Mouse (Mus musculus) MEL (cell line): ENCODE measurements at regions not wholly inside any gene's neighbourhood (a gene's known extent, or its start where the extent isn't known, plus 50 kb on each side); places are given as distances from the start of the nearest gene placed in this dataset.

ENCODE experiments used
- DNase-seq: peaks from one replicate; pipeline ENCODE4 v3.0.0; 2011; ENCODE audit warnings: low read depth, low spot score
- H3K27ac ChIP-seq: 2 replicates; pipeline ENCODE4 v1.5.1; 2012; ENCODE audit warnings: low read depth, mild to moderate bottlenecking, control low read depth, low read length, moderate library complexity; ENCODE audit not compliant: control insufficient read depth
- H3K27me3 ChIP-seq, 2 experiments: fragments of 150-350 bp in 1 of 2; sonication (generic) in 1 of 2; 2 replicates each; pipeline ENCODE4 v1.6.1; 2012; ENCODE audit warnings: low read length in 2 of 2, mild to moderate bottlenecking in 2 of 2, improper control_type of control experiment in 1 of 2, moderate library complexity in 1 of 2; ENCODE audit not compliant: insufficient read depth in 2 of 2, control insufficient read depth in 1 of 2
- H3K36me3 ChIP-seq, 2 experiments: 2 replicates each; pipeline ENCODE4 v1.6.1; 2012 to 2014; ENCODE audit warnings: low read length in 2 of 2, improper control_type of control experiment in 1 of 2, inconsistent platforms in 1 of 2, mild to moderate bottlenecking in 1 of 2; ENCODE audit not compliant: insufficient read depth in 2 of 2, control insufficient read depth in 1 of 2
- H3K4me1 ChIP-seq, 2 experiments: fragments of 150-350 bp in 1 of 2; sonication (generic) in 1 of 2; 2 replicates each; pipeline ENCODE4 v1.6.1; 2012; ENCODE audit warnings: low read length in 2 of 2, improper control_type of control experiment in 1 of 2, mild to moderate bottlenecking in 1 of 2; ENCODE audit not compliant: insufficient read depth in 2 of 2, control insufficient read depth in 1 of 2
- H3K4me3 ChIP-seq, 2 experiments: fragments of 150-350 bp in 1 of 2; sonication (generic) in 1 of 2; 2 replicates each; pipeline ENCODE4 v1.5.1; 2012; ENCODE audit warnings: low read depth in 2 of 2, low read length in 2 of 2, mild to moderate bottlenecking in 2 of 2, moderate library complexity in 2 of 2, control low read depth in 1 of 2, improper control_type of control experiment in 1 of 2; ENCODE audit not compliant: control insufficient read depth in 1 of 2, insufficient read depth in 1 of 2
- H3K79me2 ChIP-seq: 2 replicates; pipeline ENCODE4 v1.6.1; 2012; ENCODE audit warnings: mild to moderate bottlenecking, low read length, moderate library complexity; ENCODE audit not compliant: control insufficient read depth, poor library complexity, insufficient read depth
- H3K9ac ChIP-seq: 2 replicates; pipeline ENCODE4 v1.6.1; 2012; ENCODE audit warnings: low read depth, mild to moderate bottlenecking, control low read depth, low read length, moderate library complexity; ENCODE audit not compliant: control insufficient read depth, poor library complexity, severe bottlenecking
- H3K9me3 ChIP-seq: fragments of 150-350 bp; sonication (generic); replicated peaks from 2 replicates; pipeline ENCODE4 v1.6.1; 2012; ENCODE audit warnings: mild to moderate bottlenecking, low read length, improper control_type of control experiment, moderate library complexity; ENCODE audit not compliant: insufficient read depth
- CTCF ChIP-seq, 3 experiments: IDR thresholded peaks in 2 of 3; conservative IDR thresholded peaks in 1 of 3; 2 replicates each; pipeline ENCODE4 v1.5.1; 2011 to 2012; ENCODE audit warnings: low read length in 3 of 3, low read depth in 2 of 3, mild to moderate bottlenecking in 2 of 3, improper control_type of control experiment in 1 of 3, inconsistent platforms in 1 of 3, mixed read lengths in 1 of 3, moderate library complexity in 1 of 3; ENCODE audit not compliant: control insufficient read depth in 1 of 3, insufficient read depth in 1 of 3, poor library complexity in 1 of 3, severe bottlenecking in 1 of 3
- E2F4 ChIP-seq: IDR thresholded peaks from 2 replicates; pipeline ENCODE4 v1.6.1; 2011; ENCODE audit warnings: low read depth, low read length, improper control_type of control experiment, borderline replicate concordance
- EP300 ChIP-seq, 2 experiments: IDR thresholded peaks; 2 replicates each; pipeline ENCODE4 v1.6.1; 2011; ENCODE audit warnings: improper control_type of control experiment in 2 of 2, low read length in 2 of 2, low read depth in 1 of 2, mild to moderate bottlenecking in 1 of 2
- GABPA ChIP-seq: IDR thresholded peaks from 2 replicates; pipeline ENCODE4 v1.6.1; 2012; ENCODE audit warnings: low read depth, mild to moderate bottlenecking, inconsistent platforms, low read length, improper control_type of control experiment, moderate library complexity
- JUND ChIP-seq: IDR thresholded peaks from 2 replicates; pipeline ENCODE4 v1.6.1; 2011; ENCODE audit warnings: low read depth, mild to moderate bottlenecking, improper control_type of control experiment, low read length
- MAFK ChIP-seq: IDR thresholded peaks from 2 replicates; pipeline ENCODE4 v1.6.1; 2011; ENCODE audit warnings: low read depth, mild to moderate bottlenecking, low read length, improper control_type of control experiment, borderline replicate concordance
- MAZ ChIP-seq: IDR thresholded peaks from 2 replicates; pipeline ENCODE4 v1.6.1; 2012; ENCODE audit warnings: low read depth, mild to moderate bottlenecking, inconsistent platforms, low read length, improper control_type of control experiment
- MXI1 ChIP-seq: IDR thresholded peaks from 2 replicates; pipeline ENCODE4 v1.6.1; 2011; ENCODE audit warnings: mild to moderate bottlenecking, low read depth, low read length, improper control_type of control experiment
- MYB ChIP-seq: IDR thresholded peaks from 2 replicates; pipeline ENCODE4 v1.6.1; 2011; ENCODE audit warnings: mild to moderate bottlenecking, low read depth, low read length, improper control_type of control experiment
- MYC ChIP-seq: IDR thresholded peaks from 2 replicates; pipeline ENCODE4 v1.6.1; 2011; ENCODE audit warnings: low read depth, mild to moderate bottlenecking, low read length, improper control_type of control experiment, moderate library complexity
- POLR2AphosphoS5 ChIP-seq: IDR thresholded peaks from 2 replicates; pipeline ENCODE4 v1.6.1; 2012; ENCODE audit warnings: low read depth, borderline replicate concordance, mild to moderate bottlenecking, inconsistent platforms, low read length, moderate library complexity, mixed read lengths
- RAD21 ChIP-seq: IDR thresholded peaks from 2 replicates; pipeline ENCODE4 v1.6.1; 2011; ENCODE audit warnings: mild to moderate bottlenecking, low read depth, low read length, improper control_type of control experiment
- RCOR1 ChIP-seq: IDR thresholded peaks from 2 replicates; pipeline ENCODE4 v1.6.1; 2012; ENCODE audit warnings: low read depth, mild to moderate bottlenecking, inconsistent platforms, low read length, improper control_type of control experiment
- SMC3 ChIP-seq: IDR thresholded peaks from 2 replicates; pipeline ENCODE4 v1.6.1; 2011; ENCODE audit warnings: low read depth, low read length, improper control_type of control experiment
- TAL1 ChIP-seq: IDR thresholded peaks from 2 replicates; pipeline ENCODE4 v1.6.1; 2012; ENCODE audit warnings: mild to moderate bottlenecking, inconsistent platforms, low read length, moderate library complexity, mixed read lengths
- TCF12 ChIP-seq: IDR thresholded peaks from 2 replicates; pipeline ENCODE4 v1.6.1; 2014; ENCODE audit warnings: low read depth, mild to moderate bottlenecking, inconsistent platforms, low read length, improper control_type of control experiment, moderate library complexity
- USF1 ChIP-seq: IDR thresholded peaks from 2 replicates; pipeline ENCODE4 v1.6.1; 2014; ENCODE audit warnings: low read depth, mild to moderate bottlenecking, inconsistent platforms, low read length, improper control_type of control experiment, moderate library complexity
- ZC3H11A ChIP-seq: IDR thresholded peaks from 2 replicates; pipeline ENCODE4 v1.6.1; 2012; ENCODE audit warnings: low read depth, mild to moderate bottlenecking, inconsistent platforms, low read length, improper control_type of control experiment
- ZKSCAN1 ChIP-seq: IDR thresholded peaks from 2 replicates; pipeline ENCODE4 v1.6.1; 2012; ENCODE audit warnings: low read depth, mild to moderate bottlenecking, inconsistent platforms, low read length, improper control_type of control experiment, moderate library complexity
- ZMIZ1 ChIP-seq: IDR thresholded peaks from 2 replicates; pipeline ENCODE4 v1.6.1; 2012; ENCODE audit warnings: low read depth, mild to moderate bottlenecking, inconsistent platforms, low read length, improper control_type of control experiment, moderate library complexity

GRCm38 (mm10) chr7:69564432-69564831 lies 802.1 kb downstream of the Nr2f2 start:
- TF ChIP-seq RAD21 (no peak), POLR2AphosphoS5 (no peak), TAL1 (no peak), ZMIZ1 (no peak), USF1 (no peak), RCOR1 (no peak), ZKSCAN1 (no peak), MXI1 (no peak), TCF12 (no peak), EP300 (IDR thresholded peaks at IDR 0.05; ENCODE audit: low read depth in 1 of 2, low read length in 2 of 2) (no peak), SMC3 (no peak), CTCF (IDR thresholded peaks at IDR 0.05 in 2 of 3, conservative IDR thresholded peaks at IDR 0.05 in 1 of 3; ENCODE audit: control insufficient read depth in 1 of 3, insufficient read depth in 1 of 3, low read depth in 2 of 3, low read length in 3 of 3, poor library complexity in 1 of 3, severe bottlenecking in 1 of 3) (no peak), GABPA (no peak)
- TF ChIP-seq, all 39 proteins: peak for 0
- DNase-seq, result no peak
- H3K27ac ChIP-seq, result no peak overlapping the region

GRCm38 (mm10) chr7:69554776-69555175 lies 805.7 kb upstream of the Arrdc4 start:
- DNase-seq, result no peak
- Histone ChIP-seq H3K4me3 (no peak overlapping the region), H3K36me3 (no peaks in the 10 kb centered on the region), H3K79me2 (no peaks in the 10 kb centered on the region), H3K9me3 (no peaks in the 10 kb centered on the region), H3K27me3 (no peaks in the 10 kb centered on the region)
- no peak for TF ChIP-seq MAFK
- TF ChIP-seq ZMIZ1, result no peak
- TF ChIP-seq MXI1, result no peak
- TF ChIP-seq RCOR1, result no peak
- TF ChIP-seq ZC3H11A, result no peak
- TF ChIP-seq RAD21, result no peak
- TF ChIP-seq MYC, result no peak
- no peak for TF ChIP-seq JUND
- TF ChIP-seq E2F4, result no peak
- no peak for TF ChIP-seq MAZ
- no peak for TF ChIP-seq MYB
- TF ChIP-seq, all 39 proteins: peak for 0
- H3K4me1 ChIP-seq, result no peaks in the 10 kb centered on the region
- no peak overlapping the region for H3K9ac ChIP-seq
- no peak overlapping the region for H3K27ac ChIP-seq

More at GRCm38 (mm10) chr7:69564432-69564831, 802.1 kb downstream of the Nr2f2 start:
- Histone ChIP-seq H3K4me3 (no peak overlapping the region), H3K79me2 (no peaks in the 10 kb centered on the region), H3K4me1 (no peaks in the 10 kb centered on the region), H3K9me3 (no peaks in the 10 kb centered on the region), H3K27me3 (no peaks in the 10 kb centered on the region), H3K36me3 (no peaks in the 10 kb centered on the region), H3K9ac (no peak overlapping the region)
